Mouse (Mus musculus) retina, postnatal 1 day (tissue): ENCODE measurements around the gene Prrg4.
"Not testable (repeated sequence)": the region's sequence is repeated elsewhere in the genome, so short reads cannot be mapped to it uniquely, and the experiment has no call there.

ENCODE experiments used
- DNase-seq: peaks from one replicate; pipeline ENCODE4 v3.0.0-alpha.2; 2012

Gene Prrg4

GRCm38 (mm10) chr2:104840974-104841373 is 8.7 kb downstream of the Prrg4 start:
- no peak for DNase-seq

- DNase-seq, result no peak
Observed at GRCm38 (mm10) chr2:104832486-104832885, 17.2 kb downstream of the Prrg4 start.

- no peak for DNase-seq
Observed at GRCm38 (mm10) chr2:104826191-104826590, 23.5 kb downstream of the Prrg4 start.

GRCm38 (mm10) chr2:104818763-104819162 is 30.9 kb downstream of the Prrg4 start:
- DNase-seq, result not testable (repeated sequence)

GRCm38 (mm10) chr2:104817555-104818330 is 31.9 kb downstream of the Prrg4 start:
- DNase-seq, result no peak

- DNase-seq, result peak; percentile 97
Observed at GRCm38 (mm10) chr2:104816866-104817439, 32.7 kb downstream of the Prrg4 start.

GRCm38 (mm10) chr2:104816371-104816827 is 33.3 kb downstream of the Prrg4 start, which contains the start of gene Qser1:
Gene Qser1 (minus strand): TSS chr2:104816760.
- no peak for DNase-seq

- peak; percentile 61 for DNase-seq
Observed at GRCm38 (mm10) chr2:104815561-104816370, 33.9 kb downstream of the Prrg4 start.

GRCm38 (mm10) chr2:104814181-104814951 is 35.3 kb downstream of the Prrg4 start:
- peak; percentile 53 for DNase-seq

GRCm38 (mm10) chr2:104805435-104805834 is 44.2 kb downstream of the Prrg4 start:
- DNase-seq, result no peak
